Mouse (Mus musculus) MEL (cell line): Measurements from ENCODE around the gene Gm10073.
"Not testable (repeated sequence)": the region's sequence is repeated elsewhere in the genome, so short reads cannot be mapped to it uniquely, and the experiment has no call there.

ENCODE experiments used
- CTCF ChIP-seq, 3 experiments: IDR thresholded peaks in 2 of 3; conservative IDR thresholded peaks in 1 of 3; 2 replicates each; pipeline ENCODE4 v1.5.1; 2011 to 2012; ENCODE audit warnings: low read length in 3 of 3, low read depth in 2 of 3, mild to moderate bottlenecking in 2 of 3, improper control_type of control experiment in 1 of 3, inconsistent platforms in 1 of 3, mixed read lengths in 1 of 3, moderate library complexity in 1 of 3; ENCODE audit not compliant: control insufficient read depth in 1 of 3, insufficient read depth in 1 of 3, poor library complexity in 1 of 3, severe bottlenecking in 1 of 3
- ETS1 ChIP-seq: IDR thresholded peaks from 2 replicates; pipeline ENCODE4 v1.6.1; 2012; ENCODE audit warnings: low read depth, mild to moderate bottlenecking, inconsistent platforms, low read length, improper control_type of control experiment, moderate library complexity
- GATA1 ChIP-seq: IDR thresholded peaks from 2 replicates; pipeline ENCODE4 v1.6.1; 2011; ENCODE audit warnings: low read depth, low read length, improper control_type of control experiment
- HCFC1 ChIP-seq: IDR thresholded peaks from 2 replicates; pipeline ENCODE4 v1.6.1; 2012; ENCODE audit warnings: low read depth, mild to moderate bottlenecking, inconsistent platforms, low read length, improper control_type of control experiment, moderate library complexity
- NRF1 ChIP-seq: IDR thresholded peaks from 2 replicates; pipeline ENCODE4 v1.6.1; 2014; ENCODE audit warnings: low read depth, mild to moderate bottlenecking, inconsistent platforms, low read length, improper control_type of control experiment, moderate library complexity; ENCODE audit not compliant: poor library complexity, insufficient read depth, severe bottlenecking
- POLR2A ChIP-seq, 2 experiments: IDR thresholded peaks; 2 replicates each; pipeline ENCODE4 v1.6.1; 2011 to 2012; ENCODE audit warnings: low read length in 2 of 2, mild to moderate bottlenecking in 2 of 2, control low read depth in 1 of 2, improper control_type of control experiment in 1 of 2, low read depth in 1 of 2, moderate library complexity in 1 of 2; ENCODE audit not compliant: control insufficient read depth in 1 of 2, insufficient read depth in 1 of 2, poor library complexity in 1 of 2
- RCOR1 ChIP-seq: IDR thresholded peaks from 2 replicates; pipeline ENCODE4 v1.6.1; 2012; ENCODE audit warnings: low read depth, mild to moderate bottlenecking, inconsistent platforms, low read length, improper control_type of control experiment

DNA sequence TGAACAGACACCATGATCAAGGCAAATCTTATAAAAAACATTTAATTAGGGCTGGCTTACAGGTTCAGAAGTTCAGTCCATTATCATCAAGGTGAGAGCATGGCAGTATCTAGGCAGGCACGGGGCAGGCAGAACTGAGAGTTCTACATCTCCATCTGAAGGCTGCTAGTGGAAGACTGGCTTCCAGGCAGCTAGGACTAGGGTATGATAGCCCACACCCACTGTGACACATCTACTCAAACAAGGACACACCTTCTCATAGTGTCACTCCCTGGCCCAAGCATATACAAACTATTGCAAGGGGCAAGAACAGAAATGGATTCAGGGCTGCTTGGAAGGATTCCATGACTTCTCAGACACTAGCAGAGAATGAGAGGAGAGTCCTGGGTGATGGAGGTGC is 1.1 kb downstream of the Gm10073 start:
- TF ChIP-seq RCOR1; GATA1; HCFC1; NRF1; POLR2A (IDR thresholded peaks at IDR 0.05; ENCODE audit: control insufficient read depth in 1 of 2, insufficient read depth in 1 of 2, low read depth in 1 of 2, low read length in 2 of 2, poor library complexity in 1 of 2); CTCF (IDR thresholded peaks at IDR 0.05 in 2 of 3, conservative IDR thresholded peaks at IDR 0.05 in 1 of 3; ENCODE audit: control insufficient read depth in 1 of 3, insufficient read depth in 1 of 3, low read depth in 2 of 3, low read length in 3 of 3, poor library complexity in 1 of 3, severe bottlenecking in 1 of 3); ETS1: not testable (repeated sequence)
